Mouse (Mus musculus) right cerebral cortex, postnatal 25 days (tissue): ENCODE measurements around the gene Sdad1.

Experiments
- DNase-seq: peaks from one replicate; pipeline ENCODE4 v3.0.0; 2022

The Sdad1 gene

GRCm38 (mm10) chr5:92239333-92240232 is 70.7 kb downstream of the Sdad1 start:
- DNase-seq, result peak; percentile 73

- no peak for DNase-seq
Observed at GRCm38 (mm10) chr5:92234939-92235557, 75.2 kb downstream of the Sdad1 start.
